Mouse (Mus musculus): Measurements from ENCODE around the gene 4931409K22Rik.
"Not testable (repeated sequence)": the region's sequence is repeated elsewhere in the genome, so short reads cannot be mapped to it uniquely, and the experiment has no call there.

Gene 4931409K22Rik

DNA sequence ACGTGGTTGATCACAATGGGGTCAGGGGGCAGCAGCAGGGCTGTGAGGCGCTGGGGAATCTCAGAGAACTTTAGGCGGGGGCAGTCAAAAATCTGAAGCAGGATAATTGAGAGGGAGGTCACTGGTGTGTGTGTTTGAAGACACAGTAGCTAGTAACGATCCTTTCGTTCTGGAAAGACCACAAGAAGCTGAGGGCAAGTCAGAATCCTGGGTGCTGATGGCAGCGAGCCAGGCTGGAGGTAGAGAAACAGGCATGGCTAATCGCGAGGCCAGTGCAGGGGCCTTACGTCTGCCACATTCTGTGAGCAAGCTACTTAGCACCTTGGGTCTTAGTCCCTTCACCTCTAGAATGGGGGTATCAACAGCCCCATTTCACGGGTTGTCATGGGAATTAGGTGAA, 37.3 kb upstream of the 4931409K22Rik start:
- DNase-seq (ENCODE audit: low spot score in 2 of 2), result no peak

DNA sequence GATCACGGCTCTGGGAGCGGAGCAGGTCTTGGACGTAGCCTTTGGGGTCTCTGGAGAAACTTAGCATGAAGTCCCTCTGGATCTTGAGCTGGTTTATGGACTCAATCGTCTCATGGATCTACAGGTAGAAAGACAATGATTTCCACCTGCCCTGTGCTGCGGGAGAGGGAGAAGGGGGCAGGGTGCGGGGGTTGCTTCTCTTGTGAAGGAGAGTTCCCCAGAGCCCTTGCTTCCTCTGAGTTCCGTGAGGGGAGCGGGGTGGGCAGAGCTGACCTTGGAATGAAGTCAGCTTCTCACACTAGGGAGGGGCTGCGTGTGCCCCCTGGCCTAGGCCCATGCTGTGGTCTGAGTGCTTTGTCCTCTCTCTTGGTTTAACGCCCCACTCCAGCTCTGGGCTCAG, 36.6 kb upstream of the 4931409K22Rik start:
- no peak for DNase-seq (ENCODE audit: low spot score in 2 of 2)

GRCm38 (mm10) chr5:24592471-24593160, 36.0 kb upstream of the 4931409K22Rik start:
- DNase-seq (ENCODE audit: low spot score in 2 of 2), result no peak

DNA sequence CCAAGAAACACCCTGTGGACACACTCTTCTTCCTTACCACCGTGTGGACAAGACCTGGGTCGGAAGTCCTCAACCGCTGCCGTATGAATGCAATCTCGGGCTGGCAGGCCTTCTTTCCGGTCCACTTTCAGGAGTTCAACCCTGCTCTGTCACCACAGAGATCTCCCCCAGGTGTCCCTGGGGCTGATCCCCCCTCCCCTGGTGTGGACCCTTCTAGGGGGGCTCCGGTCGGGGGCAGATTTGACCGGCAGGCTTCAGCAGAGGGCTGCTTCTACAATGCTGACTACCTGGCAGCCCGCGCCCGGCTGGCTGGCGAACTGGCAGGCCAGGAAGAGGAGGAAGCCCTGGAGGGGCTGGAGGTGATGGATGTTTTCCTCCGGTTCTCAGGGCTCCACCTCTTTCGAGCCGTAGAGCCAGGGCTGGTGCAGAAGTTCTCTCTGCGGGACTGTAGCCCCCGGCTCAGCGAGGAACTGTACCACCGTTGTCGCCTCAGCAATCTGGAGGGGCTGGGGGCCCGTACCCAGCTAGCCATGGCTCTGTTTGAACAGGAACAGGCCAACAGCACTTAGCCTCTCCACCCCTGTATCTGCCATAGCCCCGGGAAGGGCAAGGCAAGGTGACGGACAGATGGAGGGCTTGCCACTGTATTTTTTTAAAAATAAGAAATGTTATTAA, 35.3 kb upstream of the 4931409K22Rik start:
- no peak for DNase-seq (ENCODE audit: low spot score in 2 of 2)

DNA sequence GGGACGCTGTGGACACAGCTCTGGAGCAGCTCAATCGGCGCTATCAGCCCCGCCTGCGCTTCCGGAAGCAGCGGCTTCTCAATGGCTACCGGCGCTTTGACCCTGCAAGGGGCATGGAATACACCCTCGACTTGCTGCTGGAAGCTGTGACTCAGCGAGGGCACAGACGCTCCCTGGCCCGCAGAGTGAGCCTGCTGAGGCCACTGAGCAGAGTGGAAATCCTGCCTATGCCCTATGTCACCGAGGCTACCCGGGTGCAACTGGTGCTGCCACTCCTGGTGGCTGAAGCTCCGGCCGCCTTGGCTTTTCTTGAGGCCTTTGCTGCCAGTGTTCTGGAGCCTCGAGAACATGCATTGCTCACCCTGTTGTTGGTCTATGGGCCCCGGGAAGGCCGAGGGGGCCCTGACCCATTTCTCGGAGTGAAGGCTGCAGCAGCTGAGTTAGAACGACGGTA, 34.7 kb upstream of the 4931409K22Rik start:
- no peak for DNase-seq (ENCODE audit: low spot score in 2 of 2)

GRCm38 (mm10) chr5:24589511-24590500, 33.2 kb upstream of the 4931409K22Rik start:
- no peak for DNase-seq (ENCODE audit: low spot score in 2 of 2)

DNA sequence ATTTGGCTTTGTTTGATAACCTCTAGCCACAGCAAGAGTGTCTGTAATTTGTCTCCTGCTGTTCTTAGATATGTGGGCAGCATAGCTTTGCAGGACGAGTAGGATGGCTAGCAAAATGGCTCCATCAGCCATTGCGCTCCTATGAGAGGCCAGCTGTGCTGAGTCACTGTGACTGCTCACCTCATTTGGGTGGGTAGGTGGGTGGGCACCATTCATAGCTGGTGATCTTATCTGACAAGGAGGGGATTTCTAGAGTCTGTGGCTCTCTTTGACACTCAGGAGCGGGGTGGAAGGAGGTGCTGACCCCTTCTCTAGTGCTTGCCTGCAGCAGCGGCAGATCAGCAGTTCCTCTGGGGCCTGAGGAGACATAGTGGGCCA, 30.6 kb upstream of the 4931409K22Rik start:
- DNase-seq (ENCODE audit: low spot score in 2 of 2), result peak in 1 of 2 experiments; percentile 68

DNA sequence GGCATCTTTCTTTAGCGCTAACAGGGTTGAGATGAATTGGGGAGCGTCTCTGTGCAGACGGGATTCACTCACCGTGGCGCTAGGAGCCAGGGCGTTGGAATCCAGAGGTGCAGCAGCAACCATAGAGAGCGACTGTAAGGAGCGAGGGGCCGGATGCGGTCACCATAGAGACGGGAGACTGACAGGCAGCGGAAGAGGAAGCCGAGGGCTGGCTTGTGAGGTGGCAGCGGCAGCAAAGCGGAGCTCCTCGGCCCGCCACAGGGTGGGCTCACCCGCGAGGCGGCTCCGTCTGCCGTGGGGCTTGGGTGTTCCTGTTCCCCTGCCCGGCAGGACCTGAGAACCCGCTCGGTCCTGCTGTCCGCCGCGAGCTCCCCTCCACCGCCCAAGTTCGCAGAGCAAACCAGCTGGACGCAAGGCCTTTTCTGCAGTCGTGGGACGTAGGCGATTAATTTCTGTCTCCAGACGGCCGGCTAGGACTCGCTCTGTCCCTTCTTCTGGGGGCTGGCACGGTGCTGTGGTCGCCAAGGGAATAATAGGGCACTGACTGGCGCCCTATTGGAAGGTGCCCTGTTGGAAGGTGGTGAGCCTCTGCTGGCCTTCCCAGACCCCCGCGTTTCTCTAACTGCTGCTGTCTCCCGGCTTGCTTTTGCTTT, 30.1 kb upstream of the 4931409K22Rik start, which contains the start of gene Chpf2:
Gene Chpf2, plus strand, starts transcription at position 195 of the 653 bp plus-strand sequence.
- peak; percentile 80 to 81 for DNase-seq (ENCODE audit: low spot score in 2 of 2)

DNA sequence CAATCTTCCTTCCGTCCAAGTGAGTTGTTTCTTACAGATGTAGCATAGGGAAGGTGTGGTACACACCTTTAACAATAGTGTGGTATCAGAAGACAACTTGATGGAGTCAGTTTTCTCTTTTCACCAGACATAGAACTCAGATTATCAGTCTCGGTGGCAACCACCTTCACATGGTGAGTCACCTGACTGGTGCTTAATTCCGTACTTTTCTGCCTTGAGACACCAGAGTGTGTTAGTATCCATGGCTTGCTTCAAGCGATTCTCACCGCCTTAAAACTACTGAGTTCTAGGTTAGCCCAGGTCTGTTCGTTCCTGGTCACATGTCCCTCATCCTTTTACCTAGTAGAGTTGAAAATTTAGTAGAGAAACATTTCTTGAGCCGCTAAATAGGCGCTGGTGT, 29.5 kb upstream of the 4931409K22Rik start:
- no peak for DNase-seq (ENCODE audit: low spot score in 2 of 2)

GRCm38 (mm10) chr5:24578109-24578963, 21.7 kb upstream of the 4931409K22Rik start:
- DNase-seq (ENCODE audit: low spot score in 2 of 2), result no peak

DNA sequence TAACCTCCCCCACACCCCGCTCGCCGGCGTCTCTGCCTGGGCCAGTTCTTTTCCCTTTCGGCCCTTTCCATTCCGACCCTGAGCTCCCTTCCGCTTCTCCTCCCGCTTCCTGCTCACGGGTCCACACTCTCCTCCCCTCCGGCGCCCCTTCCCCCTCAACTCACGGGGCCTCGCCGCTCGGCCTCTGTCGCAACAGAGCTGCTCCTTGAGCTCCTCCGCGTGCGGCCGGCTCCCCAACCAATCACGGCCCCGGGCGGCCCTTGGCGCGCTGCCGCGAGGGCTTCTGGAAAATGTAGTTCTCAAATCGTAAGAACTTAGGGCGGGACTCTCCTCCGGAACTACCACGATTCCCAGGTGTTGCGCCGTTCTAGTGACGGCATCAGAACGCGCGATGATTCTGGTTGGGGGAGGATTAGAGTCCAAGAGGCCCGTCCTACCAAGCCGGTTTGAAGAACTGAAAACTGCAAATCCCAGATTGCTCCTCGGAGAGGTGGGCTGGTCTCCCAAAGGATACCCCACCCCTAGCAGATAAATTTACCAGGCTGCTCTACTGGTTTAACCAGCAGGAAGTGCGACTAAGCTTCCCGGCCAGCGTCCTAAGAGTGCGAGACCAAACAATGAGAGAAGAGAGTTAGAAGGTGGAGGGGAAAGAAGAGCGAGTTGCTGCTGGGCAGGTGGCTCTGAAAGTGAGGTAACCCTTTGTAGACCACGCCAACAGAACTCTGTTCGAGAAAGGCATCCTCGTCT, 20.7 kb upstream of the 4931409K22Rik start, which contains the start of gene Abcf2:
Gene Abcf2, minus strand, starts transcription at position 285 of the 747 bp plus-strand sequence.
- peak; percentile 100 for DNase-seq (ENCODE audit: low spot score in 2 of 2)

- no peak for DNase-seq (ENCODE audit: low spot score in 2 of 2)
Observed at GRCm38 (mm10) chr5:24576801-24577182, 20.2 kb upstream of the 4931409K22Rik start.

GRCm38 (mm10) chr5:24575948-24576347, 19.3 kb upstream of the 4931409K22Rik start:
- no peak for DNase-seq (ENCODE audit: low spot score in 2 of 2)

DNA sequence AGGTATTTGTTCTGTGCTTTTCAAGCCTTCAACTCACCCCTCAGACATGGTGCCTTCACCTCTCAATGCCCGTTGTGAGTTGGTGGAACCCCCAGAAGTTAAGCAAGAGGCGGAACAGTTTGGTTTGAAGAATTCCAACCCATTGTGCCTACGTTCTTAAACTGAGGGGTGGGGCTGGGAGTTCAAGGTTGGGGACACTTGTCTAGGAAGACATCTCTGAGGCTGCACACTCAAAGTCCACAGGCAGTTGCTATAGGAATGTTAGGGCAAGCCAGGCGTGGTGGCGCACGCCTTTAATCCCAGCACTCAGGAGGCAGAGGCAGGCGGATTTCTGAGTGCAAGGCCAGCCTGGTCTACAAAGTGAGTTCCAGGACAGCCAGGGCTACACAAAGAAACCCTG, 1.3 kb downstream of the 4931409K22Rik start:
- DNase-seq (ENCODE audit: low spot score in 2 of 2), result not testable (repeated sequence)

GRCm38 (mm10) chr5:24553621-24554244, 2.9 kb downstream of the 4931409K22Rik start:
- no peak for DNase-seq (ENCODE audit: low spot score in 2 of 2)

GRCm38 (mm10) chr5:24551317-24551688, 5.3 kb downstream of the 4931409K22Rik start:
- no peak for DNase-seq (ENCODE audit: low spot score in 2 of 2)

- DNase-seq (ENCODE audit: low spot score in 2 of 2), result peak; percentile 60 to 65
Observed at GRCm38 (mm10) chr5:24550598-24551316, 5.9 kb downstream of the 4931409K22Rik start.

DNA sequence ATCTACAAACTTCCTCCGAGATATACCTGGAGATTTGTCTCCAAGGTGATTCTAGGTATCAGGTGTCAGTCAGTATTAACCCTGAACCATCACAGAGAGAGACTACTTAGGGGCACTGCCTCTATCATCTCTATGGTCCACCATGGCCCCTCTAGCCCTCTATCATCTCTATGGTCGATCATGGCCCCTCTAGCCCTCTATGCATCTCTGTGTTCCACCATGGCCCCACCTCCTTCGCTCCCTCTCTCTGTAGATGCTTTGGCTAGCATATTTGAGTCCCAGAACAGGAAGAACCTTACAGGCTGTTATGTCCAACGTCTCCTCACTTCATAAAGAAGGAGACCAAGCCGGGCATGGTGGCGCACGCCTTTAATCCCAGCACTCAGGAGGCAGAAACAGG, 14.0 kb downstream of the 4931409K22Rik start:
- DNase-seq (ENCODE audit: low spot score in 2 of 2), result no peak

DNA sequence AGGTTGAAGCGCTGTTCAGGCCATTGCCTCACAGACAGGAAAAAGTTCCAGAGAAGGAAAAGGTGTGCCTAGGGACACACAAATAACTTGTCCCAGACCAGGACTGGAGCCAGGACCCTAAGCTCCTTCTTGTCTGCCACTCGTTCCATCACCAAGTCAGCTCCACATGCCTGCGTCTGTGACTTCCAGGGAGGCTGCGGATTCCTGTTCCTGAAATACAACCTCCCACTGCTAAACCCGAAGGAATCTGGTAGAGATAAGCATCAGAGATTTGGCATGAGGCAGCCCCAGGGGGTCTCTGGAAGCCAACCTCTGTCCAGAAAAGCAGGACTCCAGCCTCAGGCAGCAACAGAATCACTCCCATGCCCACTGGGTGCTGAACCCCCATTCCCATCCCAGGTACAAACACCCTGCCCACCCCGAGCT, 15.5 kb downstream of the 4931409K22Rik start:
- DNase-seq (ENCODE audit: low spot score in 2 of 2), result no peak

Data from right cerebral cortex, adult 2 months (tissue).